Mouse (Mus musculus) spleen, adult 18-20 months (tissue): ENCODE measurements around the gene H2-T3.
"Not testable (repeated sequence)": the region's sequence is repeated elsewhere in the genome, so short reads cannot be mapped to it uniquely, and the experiment has no call there.

Experiments
- DNase-seq, 2 experiments: peaks; one replicate each; pipeline ENCODE4 v3.0.0; 2022; ENCODE audit warnings: mixed read lengths in 2 of 2

H2-T3 gene

DNA sequence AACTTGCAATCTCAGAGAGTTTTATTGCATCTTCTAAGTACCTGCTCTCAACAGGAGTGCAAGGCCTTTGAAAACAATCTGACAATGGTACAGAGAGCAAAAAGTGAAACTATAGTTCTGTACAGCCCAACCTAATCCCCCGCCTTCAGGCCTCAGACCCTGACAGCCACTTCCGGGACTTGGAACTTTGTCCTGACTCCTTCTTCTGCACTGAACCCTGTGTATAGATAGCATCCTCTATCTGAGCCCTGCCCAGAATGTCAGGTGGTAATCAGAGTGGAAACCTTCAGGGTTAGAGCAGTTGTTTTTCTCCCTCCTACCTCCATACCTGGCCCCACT lies at the start of gene H2-T3:
Gene H2-T3, minus strand, starts transcription at position 119 of the 339 bp plus-strand sequence.
- DNase-seq, result no peak

DNA sequence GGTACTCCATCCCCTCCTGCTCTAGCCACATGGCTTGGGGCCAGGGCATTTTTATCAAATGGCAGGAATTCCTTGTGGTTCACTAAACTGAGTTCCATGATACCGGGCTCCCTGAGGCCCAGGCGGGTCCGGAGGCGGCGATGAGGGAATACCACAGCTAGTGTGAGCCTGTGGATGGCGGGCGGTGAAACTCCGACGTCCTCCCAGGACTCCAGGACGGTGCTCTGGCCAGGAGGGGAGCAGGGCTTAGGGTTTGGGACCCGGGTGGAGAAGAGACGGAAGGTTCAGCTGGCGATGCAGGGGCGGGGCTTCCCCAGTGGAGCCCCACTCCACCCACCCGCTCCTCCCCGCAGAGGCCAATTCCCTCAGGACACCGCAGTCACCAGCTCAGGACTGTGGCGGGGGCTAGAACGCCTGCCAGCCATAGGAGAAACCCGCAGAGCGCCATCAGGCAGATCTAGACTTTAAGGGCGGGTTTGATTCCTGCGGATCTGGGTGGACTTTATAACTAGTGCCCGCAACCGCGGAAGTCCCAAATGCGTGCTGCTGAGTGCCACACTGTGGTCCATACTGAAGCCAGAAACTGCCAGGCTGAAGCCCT lies 47.3 kb upstream of the H2-T3 start:
- DNase-seq, result no peak

DNA sequence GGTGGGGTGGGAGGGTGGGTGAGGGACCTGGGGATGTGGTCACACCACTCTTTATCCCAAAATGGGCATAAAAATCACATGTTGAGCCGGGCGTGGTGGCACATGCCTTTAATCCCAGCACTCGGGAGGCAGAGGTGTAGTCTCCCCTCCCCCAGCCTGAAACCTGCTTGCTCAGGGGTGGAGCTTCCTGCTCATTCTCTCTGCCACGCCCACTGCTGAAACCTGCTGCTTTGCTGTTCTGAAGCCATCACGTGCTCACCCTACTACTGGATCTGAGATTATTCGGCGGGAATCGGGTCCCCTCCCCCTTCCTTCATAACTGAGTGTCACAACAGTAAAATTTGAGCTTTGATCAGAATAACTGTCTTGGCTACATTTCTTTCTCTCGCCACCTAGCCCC lies 45.2 kb upstream of the H2-T3 start:
- DNase-seq, result not testable (repeated sequence)

DNA sequence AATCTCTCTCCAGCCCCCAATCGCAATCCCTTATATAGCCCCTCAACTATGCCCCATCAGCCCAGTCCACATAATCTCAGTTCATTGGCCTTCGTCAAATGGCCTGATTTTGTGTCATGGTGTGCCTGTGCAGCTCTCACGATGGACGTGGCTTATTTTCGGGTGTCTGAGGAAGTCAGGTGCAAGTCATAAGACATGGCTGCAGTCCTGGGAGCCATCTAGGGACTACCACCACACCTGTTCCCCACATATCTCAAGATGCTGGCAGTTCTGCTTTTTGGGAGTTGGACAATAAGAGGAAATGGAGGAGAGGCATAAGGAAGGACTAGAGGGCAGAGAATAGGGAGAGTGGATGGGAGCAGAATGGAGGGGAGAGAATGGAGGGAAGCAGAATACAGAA lies 43.5 kb upstream of the H2-T3 start:
- DNase-seq, result no peak

DNA sequence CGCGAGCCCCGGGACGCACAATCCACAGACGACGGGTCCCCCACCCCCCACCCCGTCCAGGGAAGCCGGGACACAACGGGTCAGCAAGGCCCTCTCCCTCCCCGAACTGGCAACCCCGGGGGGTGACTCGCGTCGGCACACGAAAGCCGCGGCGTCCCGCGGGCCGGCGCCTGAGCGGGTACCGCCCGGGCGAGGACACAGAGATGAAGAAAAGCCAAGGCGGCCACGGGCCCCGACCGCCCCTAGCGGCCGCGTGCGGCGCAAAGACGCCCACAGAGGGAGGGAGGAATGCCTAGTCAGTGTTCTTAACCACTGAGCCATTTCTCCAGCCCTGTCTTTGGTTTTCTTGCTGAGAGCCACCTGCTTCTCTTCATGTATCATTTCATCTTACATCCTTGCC lies 41.2 kb upstream of the H2-T3 start:
- peak; percentile 61 to 79 for DNase-seq

DNA sequence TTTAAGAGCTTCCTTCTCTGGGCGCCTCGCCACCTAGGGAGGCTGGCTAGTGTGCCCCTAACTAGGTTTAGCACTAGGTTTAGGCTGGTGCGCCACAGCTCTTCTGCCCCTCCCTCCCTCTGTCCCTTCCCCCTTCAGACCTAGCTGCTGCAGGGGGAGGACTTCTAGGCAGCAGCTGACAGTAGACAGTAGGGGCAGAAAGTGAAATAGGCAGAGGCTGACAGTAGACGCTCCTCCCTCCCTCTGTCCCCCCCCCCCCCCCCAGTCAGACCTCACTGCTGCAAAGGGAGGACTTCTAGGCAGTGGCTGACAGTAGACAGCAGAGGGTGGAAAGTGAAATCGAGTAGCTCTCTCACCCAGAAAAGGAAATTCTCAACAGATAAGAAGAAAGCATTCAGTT lies 39.0 kb upstream of the H2-T3 start:
- no peak for DNase-seq

DNA sequence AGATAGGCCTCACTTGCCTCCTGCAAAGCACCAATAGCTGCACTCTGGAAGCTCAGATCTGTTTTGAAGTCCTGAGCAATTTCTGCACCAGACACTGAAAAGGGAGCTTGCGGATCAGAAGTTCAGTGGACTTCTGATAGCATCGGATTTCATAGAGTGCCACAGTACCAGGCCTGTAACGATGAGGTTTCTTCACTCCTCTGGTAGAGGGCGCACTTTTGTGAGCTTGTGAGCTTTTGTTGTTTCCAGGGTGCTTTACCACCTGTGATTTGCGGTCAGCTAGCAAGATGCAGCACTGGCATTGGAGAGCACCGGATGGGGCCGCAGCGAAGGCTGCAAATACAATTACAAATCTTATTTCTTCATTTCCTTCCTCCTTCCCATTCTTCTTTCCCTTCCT lies 36.8 kb upstream of the H2-T3 start:
- DNase-seq, result peak in 1 of 2 experiments; percentile 31

DNA sequence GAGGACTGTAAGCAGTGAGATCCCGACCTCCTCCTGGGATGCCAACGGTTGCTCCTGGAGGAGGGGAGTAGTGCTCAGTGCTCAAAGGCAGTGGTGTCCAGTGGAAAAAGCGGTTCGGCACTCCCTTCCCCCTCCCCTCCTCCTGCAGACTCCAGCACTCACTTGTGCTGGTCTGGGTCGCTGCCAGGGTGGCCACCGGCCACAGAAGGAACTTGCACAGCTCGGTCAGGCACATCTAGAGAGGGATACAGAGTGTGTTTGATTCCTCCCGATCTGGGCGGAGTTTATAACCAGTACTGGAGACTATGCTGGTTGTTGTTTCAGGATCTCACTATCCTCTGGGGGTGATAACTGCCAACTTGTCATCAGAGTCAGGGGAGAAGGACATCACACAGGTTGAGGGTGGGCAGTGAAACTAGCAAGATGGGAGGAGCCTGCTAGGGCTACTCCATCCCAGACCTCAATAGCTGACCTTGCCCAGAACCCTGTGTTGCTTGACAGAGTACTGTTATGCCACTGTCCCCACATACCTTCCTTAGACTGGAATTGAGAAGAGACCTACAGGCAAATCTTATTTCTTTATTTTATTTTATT lies 35.2 kb upstream of the H2-T3 start:
- DNase-seq, result no peak

DNA sequence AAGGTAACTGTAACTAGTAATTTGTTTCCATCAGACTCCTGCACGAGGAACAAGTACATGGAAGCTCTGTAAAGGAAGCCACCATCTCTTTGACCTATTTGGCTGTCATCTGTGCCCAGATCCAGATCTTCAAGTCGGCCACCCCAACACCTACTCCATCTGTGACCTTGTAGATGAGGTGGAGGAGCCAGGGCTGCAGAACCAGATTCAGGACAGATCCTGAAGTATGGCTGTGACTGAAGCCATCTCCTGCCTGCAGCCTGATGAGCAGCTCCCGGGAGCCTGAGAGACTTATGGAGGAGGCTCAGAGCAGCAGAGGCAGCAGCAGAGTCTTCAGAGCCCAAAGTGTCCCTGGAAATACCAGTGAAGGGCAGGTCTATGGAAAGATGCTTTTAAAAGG lies 34.4 kb upstream of the H2-T3 start:
- no peak for DNase-seq

DNA sequence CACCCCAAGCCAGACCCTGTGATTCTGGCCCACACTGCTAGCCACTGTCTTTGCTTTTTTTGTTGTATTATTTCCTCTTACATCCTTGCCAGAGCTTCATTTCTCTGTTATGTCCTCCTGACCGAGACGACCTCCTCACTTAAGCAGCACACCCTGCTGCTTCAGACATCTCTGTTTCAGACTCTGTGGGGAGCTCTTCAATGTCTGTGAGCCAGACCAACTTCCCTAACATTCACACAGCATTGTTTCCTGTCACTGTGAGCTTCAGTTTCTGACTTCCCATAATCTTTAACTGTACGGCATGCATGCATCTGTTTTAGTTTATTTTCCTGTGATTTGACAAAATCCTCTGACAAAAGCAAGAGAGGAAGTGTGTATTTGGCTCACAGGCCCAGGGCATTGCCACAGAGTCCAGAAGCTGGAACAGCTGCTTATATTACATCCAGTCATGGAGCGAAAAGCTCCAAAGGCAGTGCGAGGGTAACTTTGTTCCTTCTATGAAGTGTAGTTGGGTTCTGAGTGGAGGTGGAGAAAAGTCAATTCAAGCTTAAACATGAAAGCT lies 28.6 kb upstream of the H2-T3 start:
- DNase-seq, result no peak

DNA sequence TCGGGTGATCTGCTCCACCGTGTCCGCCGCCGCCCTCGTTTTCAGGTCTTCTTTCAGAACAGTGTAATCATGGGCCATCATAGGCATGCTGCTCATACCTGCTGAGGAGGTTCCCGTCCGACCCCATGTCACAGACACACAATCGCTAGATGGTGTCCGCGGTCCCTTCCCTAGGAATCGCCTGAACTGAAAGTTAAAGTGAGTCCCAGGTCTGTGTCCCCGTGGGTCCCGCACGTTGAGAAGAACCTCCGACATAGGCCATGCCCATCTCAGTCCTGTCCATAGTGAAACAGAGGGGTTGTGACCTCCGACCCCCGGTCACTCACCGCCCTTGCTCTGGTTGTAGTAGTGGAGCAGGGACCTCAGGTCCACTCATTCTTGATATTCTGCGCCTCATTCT lies 25.5 kb upstream of the H2-T3 start:
- no peak for DNase-seq

DNA sequence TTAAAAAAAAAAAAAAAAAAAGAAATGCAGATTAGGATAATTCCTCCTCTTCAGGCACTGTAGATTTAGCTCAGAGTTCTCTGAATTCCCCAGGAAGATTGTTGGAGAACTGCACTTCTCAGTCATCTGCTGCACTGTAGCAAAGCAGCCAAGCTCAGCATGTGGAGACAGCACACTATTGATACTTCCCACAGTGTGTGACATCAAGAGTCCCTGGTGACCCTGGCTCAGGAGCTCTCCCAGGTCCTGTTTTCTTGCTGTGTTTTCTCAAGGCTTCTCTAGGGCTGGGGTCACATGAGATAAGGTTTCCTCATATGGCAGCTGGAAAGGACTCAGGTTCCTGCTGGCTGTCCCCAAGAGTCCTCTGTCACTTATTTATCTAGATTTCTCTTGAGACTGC lies 16.8 kb upstream of the H2-T3 start:
- DNase-seq, result no peak

DNA sequence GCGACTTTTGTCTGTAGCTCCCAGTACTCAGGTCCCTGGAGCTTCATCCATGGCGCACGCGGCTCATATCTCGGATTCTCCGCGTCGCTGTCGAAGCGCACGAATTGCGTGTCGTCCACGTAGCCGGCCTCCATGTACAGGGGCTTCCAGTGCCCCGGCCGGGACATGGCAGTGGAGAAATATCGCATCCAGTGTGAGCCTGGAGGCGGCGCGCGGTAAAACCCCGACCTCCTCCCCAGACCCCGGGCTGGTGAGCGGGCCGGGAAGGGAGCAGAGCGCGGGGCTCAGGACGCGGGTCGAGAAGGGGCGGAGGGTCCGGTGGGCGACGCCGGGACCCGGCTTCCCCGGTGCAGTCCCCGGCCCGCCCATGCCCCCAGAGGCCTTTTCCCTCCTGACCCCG lies 15.8 kb upstream of the H2-T3 start:
- DNase-seq, result peak in 1 of 2 experiments; percentile 22

DNA sequence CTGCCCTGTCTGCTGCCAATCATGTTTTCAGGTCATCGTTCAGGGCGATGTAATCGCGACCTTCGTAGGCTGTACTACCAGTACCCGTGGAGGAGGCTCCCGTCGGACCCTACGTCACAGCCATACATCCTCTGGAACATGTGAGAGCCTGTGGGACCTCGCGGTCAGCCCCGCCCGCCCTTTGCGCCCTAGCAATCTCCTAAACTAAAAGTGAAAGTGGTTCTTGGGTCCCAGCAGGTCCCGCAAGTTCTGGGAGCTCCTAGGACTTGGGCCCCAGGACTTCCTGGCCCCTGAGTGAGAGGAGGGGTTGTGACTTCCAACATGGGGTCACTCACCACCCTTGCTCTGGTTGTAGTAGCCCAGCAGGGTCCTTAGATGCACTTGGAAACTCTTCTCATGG lies 15.4 kb upstream of the H2-T3 start:
- DNase-seq, result peak; percentile 49 to 54

DNA sequence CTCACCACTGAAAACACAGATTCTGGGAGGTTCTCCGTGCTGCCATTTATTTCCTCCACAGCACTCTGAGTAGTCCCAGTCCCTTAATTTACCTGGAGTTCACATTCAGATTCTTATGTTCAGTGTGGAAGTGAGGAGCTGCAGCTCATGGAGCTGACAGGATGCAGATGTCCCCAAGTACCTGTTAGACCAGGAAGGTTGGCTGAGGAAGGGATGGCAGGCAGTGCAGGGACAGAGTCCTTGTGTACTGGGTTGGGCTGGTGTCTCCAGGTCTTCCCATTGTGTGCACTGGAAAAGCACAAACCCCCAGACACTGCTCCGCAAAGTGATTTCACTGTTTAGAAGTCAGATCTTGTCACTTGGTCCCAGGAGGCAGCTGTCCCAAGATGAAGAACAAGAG lies 11.8 kb upstream of the H2-T3 start:
- DNase-seq, result no peak

DNA sequence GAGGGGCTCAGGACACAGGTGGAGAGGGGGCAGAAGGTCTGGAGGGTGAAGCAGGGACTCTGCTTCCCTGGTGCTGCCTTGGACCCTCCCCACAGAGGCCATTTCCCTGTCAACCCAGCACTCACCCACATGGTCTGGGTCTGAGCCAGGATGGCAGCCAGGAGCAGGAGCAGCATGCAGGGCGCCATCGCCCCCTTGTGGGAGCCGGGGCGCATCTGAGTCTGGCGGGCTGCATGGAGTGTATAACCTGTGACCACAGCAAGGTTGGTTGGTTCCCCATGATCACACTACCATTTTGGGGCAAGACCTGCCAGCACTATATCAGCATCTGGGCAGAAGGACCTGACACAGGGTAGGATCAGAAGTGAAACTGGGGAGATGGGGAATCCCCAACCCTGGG lies 8.2 kb upstream of the H2-T3 start:
- peak in 1 of 2 experiments; percentile 32 for DNase-seq

DNA sequence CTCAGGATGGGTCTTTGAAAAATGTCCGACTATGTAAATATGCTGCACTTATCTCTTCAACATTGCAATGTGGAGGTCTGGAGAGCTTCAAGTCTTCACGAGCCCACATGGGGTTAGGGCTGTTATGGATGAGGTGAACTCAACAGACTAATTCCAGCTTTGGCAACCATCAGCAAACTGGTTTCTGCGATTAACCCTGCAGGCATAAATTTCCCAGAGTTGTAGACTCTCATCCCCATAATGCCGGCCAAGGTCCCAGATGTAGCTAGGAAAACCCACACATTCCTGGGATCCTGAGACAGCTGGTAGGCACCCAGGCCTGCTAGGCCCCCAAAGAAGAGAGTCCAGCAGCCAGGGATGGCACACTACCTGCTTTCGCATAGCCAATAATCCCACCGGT lies 4.4 kb upstream of the H2-T3 start:
- DNase-seq, result no peak

DNA sequence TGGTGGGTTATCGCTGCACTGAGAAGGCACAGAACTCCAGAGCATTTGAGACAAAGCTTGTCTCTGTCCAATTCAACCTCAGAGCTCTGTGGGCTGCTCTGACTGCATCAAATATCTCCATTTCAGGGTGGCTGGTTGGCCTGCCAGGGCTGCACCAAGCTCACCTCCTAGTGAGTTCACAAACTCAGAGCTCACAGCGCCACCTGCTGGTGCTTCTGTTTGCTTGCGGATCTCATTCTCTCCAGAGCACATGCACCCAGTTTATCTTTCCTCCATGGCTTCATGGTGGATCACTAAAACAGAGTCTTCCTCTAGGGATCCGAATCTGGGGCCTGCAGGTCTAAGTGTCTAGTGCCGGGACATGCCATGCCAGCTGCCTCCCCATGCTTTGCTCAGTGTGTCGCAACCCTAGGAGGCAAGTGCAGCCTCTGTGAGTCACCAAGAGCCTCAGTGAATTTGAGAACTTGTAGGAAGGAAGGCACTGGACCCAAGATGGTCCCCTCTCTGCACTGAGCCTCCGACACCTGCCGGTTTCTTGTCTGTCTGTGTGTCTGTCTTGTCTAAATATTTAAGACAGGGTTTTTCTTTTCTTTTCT lies 3.6 kb upstream of the H2-T3 start:
- peak; percentile 37 to 69 for DNase-seq

DNA sequence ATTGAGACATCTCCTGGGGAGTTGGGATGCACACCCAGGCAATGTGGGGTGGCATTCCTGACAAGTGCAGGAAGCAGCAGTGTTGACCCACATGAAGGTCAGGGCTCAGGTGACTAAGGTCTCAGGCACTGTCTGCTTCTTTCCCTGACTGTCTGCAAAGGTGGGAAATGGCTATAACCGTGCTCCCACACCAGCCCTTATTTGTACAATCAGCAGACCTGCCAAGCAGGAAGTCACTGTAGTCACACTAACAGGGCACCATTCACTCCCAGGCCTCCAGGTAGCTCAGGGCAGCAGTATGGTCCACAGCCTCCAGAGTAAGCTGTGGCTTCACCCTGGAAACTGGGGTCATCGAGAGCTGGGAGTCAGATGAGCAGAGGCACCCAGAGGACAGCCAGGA lies 2.3 kb upstream of the H2-T3 start:
- no peak for DNase-seq

DNA sequence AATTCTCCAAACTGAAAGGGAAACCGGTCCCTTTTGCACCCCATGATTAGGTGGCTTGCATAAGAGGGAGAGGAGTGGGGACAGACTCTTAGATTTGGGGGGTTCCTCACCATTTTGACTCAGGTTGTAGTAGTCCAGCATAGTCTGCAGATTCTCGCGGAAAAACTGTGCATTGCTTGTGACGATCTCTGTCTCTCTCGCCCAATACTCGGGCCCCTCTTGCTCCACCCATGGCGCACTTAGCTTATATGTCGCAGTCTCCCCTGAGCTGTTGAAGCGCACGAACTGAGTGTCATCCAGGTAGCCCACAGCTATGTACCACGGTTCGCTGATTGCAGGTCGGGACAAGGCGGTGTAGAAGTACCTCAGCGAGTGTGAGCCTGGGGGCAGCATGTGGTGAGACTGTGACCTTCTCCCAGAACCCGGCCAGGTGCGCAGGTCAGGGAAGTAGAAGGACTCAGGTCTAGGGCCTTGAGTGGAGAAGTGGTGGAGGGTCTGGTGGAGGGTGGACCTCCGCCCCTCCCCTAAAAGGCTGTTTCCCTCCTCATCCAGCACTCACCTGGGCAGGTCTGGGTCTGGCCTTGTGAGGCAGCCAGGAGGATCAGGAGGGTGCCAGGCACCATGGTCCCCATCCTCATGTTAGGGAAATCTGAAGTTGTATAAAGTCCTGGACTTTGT lies 457 bp downstream of the H2-T3 start:
- DNase-seq, result no peak

DNA sequence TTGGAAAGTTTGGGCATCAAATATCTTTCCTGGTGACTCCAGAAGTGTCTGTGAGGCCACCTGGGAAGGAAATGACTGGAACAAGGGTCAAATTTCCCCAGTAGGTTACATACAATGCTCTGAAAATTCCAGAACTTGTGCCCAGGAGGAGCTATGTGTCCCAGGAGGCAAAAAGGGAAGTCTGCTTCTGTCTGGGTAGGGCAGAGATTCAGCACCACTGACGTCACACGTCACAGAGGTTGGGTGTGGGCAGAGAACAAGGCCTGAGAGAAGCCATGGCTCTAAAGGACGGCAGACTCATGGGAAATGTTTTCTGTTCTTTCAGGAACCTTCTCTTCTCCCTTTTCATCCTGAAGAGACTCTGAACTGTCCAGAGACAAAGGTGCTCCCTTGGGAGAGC lies 2.5 kb downstream of the H2-T3 start:
- no peak for DNase-seq

DNA sequence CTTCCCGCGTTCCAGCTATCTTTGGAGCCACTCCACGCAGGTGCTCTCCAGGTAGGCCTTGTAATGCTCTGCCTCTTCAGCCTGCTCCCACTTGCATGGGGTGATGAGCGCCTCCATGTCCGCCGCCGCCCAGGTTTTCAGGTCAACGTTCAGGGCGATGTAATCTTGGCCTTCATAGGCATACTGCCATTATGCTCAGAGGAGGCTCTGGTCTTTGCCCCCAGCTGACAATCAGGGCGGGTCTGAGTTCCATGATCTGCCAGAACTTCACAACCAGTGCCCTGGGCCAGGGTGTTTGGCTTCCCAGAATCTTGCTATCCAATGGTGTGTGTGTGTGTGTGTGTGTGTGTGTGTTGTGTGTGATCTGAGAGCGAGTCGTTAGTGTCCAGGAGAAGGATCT lies 7.9 kb downstream of the H2-T3 start:
- no peak for DNase-seq

DNA sequence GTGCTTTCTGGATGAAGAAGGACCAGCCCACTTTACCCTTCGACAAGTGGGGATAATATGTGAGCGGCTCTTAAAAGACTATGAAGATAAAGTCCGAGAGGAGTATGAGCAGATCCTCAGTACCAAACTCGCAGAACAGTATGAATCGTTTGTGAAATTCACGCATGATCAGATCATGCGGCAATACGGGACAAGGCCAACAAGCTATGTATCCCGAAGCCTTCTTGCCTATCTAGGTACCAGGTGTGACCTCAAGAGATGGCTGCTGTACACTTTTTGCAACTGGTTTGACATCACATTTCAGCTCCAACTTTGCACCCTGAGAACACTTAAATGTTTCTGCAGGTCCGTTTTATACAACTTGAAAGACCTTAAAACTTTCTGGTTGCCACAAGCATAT lies 10.6 kb downstream of the H2-T3 start:
- not testable (repeated sequence) for DNase-seq

DNA sequence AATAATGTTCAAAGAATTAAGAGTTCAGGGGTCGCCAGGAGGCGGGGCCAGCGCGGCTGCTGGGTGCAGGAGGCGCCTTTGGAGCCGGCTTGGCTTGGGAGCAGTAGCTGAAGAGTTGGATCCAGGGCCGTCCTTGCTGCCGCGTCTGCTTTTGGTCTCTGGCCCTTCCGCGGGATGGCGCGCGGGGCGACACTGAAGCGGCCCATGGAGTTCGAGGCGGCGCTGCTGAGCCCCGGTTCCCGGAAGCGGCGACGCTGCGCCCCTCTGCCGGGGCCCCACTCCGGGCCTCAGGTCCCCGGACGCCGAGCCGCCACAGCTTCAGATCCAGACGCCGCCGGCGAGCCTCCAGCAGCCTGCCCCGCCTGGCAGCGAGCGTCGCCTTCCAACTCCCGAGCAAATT lies 11.1 kb downstream of the H2-T3 start:
- peak in 1 of 2 experiments; percentile 18 for DNase-seq
